Mouse (Mus musculus): ENCODE data around the gene Mgea5.
"Not testable (repeated sequence)": the region's sequence is repeated elsewhere in the genome, so short reads cannot be mapped to it uniquely, and the experiment has no call there.

Gene Mgea5

DNA sequence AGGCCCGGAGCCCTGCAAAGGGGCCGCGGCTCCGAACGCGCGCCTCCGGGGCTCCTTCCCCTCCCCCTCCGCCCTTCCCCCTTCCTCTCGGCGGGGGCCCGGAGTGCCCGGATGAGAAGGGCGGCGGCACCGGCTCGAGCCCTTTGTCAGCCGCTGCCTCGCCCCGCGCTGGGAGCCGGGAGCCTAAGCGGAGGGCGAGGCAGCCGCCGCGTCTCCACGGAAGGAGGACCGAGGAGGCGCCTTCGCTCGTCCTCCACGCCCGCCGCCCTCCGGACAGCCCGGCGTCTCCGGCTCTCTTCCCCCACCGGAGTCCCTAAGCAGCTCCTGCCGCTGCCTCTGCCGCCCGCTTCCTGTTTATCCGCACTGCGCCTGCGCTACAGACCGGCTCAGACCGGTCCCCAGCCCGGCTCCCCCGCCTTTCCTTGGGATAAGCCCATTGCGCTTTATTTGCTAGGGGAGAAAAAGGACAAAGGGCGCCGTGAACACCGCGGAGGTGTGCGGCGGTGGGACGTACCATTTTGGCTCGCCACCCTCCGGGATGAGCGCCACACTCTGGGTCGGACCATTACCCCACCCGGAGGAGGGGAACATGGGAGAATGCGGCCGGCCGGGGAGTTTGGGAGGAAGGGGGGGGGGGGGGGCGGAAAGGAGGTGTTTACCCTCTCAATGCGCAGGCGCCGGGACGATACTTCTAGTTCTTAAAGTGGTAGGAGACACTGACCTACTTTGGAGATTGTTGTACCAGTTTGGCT is at the start of gene Mgea5:
TSS of gene Mgea5 (minus strand) at position 657 of the 752 bp plus-strand sequence.
- peak; percentile 97 for DNase-seq (ENCODE audit: low spot score)

DNA sequence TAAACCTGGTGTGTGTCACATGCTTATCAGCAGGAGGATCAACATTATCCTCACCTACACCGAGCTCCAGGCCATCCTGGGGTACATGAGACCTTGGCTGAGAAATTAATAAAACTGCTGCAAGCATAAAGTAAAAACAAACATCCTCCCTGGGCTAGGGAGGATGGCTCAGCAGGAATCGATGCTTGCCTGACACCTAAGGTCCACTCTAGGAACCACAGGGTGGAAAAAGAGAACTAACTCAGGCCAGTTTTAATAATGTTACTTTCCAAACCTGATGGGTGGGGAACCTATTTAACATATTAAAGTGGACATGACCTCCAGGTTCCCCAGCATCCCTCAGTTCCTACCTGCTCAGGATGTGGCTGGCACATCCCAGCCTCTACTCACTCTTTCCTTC is 47.0 kb upstream of the Mgea5 start:
- DNase-seq (ENCODE audit: low spot score) = no peak

DNA sequence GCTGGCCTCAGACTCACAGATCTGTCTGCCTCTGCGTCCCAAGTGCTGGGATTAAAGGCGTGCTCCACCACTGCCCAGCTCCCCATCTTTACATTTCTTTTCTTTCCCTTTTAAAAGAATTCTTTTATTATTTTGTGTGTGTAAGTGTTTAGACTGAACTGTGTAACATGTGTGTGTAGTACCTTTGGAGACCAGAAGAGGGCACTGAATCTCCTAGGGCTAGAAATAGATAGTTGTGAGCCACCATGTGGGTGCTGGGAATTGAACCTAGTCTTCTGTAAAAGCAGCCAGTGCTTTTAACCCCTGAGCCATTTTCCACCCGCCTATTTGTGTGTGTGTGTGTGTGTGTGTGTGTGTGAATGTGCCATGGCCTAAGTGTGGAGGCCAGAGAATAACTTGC is 44.1 kb upstream of the Mgea5 start:
- DNase-seq (ENCODE audit: low spot score) = no peak

DNA sequence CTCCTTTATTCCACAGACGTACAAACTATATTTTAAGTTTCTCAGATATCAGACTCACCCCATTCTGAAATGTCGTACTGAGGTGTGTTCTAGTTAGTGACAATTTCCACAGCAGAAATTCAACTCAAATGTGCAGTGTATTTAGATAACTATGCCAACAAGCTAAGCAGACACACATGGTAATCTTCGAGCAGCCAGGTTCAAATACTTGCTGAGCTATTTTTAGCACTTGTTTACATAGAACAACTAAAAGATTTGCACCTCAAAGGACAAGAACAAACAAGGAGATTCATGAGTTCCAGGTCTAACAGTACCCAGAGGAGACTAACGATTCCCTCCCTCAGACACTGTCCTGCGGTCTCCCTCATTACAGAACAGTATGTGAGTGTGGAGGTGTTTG is 43.5 kb upstream of the Mgea5 start:
- no peak for DNase-seq (ENCODE audit: low spot score)

DNA sequence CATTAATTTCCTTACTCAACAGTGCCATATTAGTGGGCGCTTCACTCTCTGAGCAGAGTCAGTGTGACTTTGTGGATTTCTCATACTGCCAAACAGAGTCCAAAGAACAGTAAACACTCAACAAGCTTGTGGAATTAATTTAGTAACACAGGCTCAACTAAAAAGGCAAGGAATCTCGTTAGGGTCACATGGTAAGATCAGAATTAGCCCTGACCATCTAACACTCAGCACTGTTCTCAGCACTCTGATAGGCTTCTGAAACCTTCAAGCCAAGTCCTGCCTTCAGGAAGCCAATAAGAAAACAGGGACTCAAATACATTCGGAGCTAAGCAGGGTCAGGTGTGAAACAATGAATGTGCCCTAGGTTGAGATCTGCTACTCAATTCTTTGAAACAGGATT is 42.5 kb upstream of the Mgea5 start:
- DNase-seq (ENCODE audit: low spot score) = no peak

DNA sequence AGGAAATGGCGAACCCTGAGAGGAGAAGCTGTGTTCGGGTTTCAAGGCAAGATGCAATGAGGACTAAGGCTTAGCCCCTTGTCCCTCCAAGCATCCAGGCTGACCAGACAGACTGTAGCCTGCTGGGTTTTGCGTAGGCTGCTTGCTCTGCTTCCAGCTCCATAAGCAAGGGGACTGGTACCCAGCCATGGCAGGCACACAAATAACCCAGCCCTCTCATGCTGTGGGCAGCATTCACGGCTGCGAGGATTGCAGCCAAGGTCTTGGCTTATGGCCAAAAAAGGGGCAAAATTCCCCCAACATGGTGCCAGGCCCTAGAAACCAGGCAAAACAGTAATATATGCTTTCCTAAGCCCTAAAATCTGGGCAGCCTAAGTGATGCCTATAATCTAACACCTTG is 38.2 kb upstream of the Mgea5 start:
- DNase-seq (ENCODE audit: low spot score) = no peak

DNA sequence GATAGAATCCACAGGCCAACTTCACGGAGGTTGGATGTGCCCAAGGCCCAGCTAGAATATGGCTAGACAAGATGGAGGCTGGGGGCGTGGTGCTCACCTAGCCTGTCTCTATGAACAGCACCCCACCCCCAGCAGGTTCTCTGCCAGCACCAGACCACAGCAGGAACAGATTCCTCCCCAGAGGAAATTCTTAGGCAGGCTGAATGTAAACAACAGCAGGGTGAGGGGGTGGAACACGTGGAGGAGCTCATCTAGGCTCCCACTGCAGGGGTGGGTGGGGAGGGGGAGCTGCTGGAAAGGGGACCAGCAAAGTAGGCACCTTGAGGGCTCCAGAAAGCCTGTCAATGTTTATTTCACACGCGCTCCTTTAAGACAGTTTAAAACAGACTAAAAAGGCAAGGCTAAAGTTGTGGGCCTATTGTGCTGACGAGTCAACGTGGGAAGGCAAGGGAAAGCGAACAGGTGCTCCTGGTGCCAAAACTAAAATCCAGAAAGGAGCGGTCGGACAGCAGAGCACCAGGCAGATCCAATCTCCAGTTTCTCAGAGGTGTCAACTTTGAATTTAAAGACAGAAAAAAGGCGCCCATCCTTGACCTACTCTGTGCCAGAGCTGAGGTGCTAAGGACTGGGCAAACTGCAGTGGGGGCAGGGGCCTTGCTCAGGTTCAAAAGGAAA is 34.3 kb upstream of the Mgea5 start:
- no peak for DNase-seq (ENCODE audit: low spot score)

DNA sequence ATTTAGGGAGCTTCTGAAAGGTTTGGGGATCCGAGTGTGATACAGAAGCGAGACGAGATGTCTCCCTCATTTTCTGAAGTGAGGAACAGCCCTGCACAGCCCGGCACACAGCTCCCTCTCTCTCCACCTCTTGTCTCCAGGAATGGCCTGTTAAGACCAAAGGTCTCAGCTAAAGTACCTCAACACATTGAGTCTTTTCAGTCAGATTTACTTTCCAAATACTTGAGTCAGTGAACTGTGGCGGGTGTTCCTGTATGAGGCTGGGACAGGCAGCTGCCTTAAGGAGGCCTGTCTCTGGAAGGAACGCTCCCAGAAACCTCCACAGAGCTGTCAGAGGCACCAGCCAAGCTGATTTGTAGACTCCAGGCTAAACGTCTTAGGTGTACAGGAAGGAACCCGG is 33.1 kb upstream of the Mgea5 start:
- no peak for DNase-seq (ENCODE audit: low spot score)

DNA sequence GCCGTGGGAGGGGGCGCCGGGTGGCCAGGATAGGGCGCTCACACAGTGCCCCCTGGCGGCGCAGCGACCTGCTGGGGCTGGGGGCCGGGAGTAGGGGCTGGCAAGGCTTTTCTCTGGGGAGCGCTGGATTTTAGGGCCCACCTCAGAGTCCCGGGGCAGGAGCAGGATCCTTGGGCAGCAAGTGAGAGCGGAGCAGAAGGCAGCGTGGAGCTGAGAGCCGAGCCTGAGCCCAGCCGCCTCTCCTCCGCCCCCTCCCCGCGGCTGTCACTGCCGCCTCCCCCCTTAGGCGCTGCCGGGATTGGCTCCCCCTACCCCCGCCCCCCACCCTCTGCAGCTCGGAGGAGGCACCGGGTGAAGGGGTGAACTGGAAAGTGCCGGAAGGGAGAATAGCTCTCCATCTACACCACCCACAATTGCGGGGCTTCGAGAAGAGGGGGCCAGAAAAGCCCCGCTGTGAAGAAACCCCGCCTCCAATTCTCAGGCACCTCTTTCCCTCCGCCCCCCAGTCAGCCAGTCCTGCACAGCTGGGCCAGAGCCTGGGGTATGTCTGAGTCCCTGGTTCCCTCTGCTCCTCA is 32.3 kb upstream of the Mgea5 start, which contains the start of gene Kcnip2:
TSS of gene Kcnip2 (minus strand) at position 231 of the 575 bp plus-strand sequence.
- DNase-seq (ENCODE audit: low spot score) = peak; percentile 76

DNA sequence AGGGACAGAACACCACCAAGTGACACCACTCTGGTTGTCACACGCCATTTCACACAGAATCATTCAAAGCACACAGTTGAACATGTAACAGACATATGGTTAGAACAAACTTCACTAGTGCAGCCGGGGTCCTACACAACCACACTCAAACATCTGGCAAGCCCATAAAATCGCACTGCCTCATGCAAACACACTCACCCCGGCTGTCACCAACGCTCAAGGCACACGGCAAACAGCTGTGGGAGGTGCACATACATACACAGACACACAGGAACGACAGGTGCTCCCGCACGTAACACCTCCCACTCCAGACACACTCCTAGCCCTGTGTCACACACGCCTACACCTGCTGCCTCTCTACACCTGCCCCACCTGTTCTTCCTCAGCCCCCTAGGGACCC is 31.5 kb upstream of the Mgea5 start:
- no peak for DNase-seq (ENCODE audit: low spot score)

DNA sequence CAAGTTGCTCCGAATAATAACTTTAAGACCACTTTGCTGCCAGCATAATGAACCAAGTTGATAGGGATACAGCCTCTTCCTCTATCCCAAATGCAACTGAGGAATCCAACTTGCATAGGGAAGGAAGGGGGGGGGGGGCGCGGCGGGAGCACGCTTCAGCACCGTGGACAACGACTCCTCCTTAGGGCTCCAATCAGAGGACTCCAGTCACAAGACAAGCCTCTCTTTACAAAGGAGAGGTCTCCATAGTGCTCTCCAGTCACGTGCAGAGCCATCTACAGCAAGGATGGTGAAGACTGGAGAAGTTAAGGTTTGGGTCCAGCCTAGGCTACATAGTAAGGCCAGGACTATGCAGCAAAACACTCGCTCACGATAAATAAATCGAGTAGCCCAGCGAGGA is 30.2 kb upstream of the Mgea5 start:
- DNase-seq (ENCODE audit: low spot score) = no peak

DNA sequence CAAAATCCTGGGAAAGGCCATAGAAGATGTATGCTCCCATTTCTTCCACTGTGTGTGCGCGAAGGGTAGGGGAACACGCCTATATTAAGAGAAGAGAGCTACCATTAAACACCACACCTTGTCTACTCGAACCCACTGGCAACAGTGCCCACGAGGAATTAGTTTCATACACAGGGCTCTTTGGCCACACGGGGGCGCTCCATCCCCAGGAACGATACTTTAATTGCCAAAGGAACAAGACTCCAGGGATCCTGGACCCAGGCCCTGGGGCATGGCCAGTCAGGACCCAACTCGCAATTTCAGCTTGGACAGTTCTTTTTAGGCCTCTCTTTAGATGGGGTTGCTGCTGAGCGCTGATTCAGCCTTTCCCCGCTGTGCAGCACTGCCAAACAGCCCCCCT is 29.6 kb upstream of the Mgea5 start:
- DNase-seq (ENCODE audit: low spot score) = peak; percentile 95

DNA sequence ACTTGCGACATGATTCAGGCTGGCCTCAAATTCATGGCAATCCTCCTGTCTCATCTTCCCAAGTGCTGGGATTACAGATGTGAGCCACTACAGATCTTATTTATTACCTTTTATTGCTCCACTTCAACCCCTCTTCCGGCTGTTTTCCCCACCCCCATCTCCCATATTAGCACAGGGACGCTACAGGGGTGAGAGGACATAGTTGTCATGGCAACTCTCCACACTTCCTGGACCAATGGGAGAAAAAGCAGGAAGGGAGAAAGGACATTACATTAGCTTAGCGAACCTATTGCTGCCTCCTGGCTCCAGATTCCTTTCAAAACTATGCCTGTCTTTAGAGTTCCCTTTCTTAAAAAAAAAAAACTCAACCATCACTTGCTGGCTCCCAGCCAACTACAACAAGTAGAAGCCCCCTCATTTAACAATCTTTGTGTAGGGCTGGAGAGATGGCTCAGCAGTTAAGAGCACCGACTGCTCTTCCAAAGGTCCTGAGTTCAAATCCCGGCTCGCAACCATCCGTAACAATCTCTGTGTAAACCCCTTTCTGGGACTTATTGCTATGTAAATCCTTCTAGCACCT is 29.1 kb upstream of the Mgea5 start:
- DNase-seq (ENCODE audit: low spot score) = no peak

DNA sequence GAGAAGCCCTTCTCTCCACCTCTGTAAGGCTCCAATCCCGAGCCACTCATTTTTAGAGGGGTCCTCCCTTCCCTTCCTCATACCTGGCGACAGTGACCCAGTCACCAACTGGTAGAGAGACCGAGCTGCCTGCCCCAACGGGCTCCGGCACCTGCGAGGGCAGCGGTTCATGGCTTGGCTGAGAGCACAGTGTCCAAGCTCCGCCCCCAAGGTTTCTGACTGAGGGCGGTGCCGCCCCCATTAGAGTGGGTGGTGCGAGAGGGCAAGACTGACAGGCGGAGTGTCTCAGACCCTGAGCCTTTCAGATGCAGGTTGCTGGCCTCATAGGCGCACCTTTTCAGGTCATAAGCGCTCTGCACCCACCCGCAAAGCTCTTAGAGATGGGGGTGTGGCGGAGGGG is 28.5 kb upstream of the Mgea5 start:
- peak; percentile 69 for DNase-seq (ENCODE audit: low spot score)

DNA sequence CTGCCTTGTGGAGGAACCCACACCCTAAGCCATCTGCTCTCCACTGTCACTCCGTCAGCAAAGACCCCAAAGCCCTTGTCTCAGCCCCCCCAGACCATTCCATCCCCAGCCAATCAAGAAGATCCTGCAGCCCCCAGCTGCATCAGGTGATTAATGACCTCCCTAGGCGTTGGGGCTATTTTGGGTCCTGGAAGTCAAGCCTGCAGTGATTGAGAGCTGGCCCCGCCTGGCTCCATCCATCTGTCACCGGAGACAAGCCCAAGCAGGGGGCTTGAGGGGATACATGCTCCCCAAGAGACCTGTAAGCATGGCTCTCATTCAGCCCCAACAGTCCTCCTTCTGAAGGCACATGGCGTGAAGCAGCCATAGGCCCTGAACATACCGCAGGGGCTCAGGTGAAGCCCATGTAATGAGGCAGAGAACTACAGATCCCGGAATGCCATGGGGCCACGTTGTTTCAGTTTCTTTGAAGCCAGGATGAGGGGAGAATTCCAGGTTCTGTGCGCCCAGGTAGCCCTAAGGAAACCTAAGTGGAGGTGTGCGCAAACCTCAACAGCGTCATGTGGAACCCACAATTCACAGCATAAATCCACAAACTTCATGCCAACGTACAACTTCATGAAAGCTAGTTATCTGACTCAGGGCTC is 27.5 kb upstream of the Mgea5 start:
- DNase-seq (ENCODE audit: low spot score) = no peak

DNA sequence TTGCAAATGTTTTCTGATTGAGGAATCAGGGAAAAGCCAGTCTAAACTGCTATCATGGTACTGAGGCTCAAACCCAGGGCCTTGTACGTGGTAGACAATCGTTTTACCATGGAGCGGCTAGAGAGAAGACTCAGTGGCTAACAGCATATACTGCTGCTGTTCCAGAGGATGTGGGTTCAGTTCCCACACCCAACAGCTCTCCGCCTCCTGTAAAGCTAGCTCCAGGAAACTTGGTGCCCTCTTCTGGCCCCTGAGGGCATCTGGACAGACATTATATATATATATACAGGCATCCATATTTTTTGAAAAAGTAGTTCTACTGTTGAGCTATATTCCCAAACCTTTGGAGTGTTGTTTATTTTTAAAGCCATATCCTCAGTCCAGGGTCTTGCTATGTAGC is 24.1 kb upstream of the Mgea5 start:
- no peak for DNase-seq (ENCODE audit: low spot score)

DNA sequence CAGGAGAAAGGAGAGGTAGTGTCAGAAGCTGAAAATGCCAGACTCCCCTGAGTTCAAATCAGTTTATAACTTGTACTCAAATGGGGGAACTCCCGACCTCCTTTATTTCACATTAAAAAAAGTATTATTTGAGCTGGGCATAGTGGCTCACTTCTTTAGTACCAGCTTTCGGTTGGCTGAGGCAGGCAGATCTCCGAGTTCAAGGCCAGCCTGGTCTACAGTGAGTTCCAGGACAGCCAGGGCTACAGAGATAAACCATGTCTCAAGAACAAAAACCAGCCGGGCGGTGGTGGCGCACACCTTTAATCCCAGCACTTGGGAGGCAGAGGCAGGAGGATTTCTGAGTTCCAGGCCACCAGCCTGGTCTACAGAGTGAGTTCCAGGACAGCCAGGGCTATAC is 22.2 kb upstream of the Mgea5 start:
- not testable (repeated sequence) for DNase-seq (ENCODE audit: low spot score)

DNA sequence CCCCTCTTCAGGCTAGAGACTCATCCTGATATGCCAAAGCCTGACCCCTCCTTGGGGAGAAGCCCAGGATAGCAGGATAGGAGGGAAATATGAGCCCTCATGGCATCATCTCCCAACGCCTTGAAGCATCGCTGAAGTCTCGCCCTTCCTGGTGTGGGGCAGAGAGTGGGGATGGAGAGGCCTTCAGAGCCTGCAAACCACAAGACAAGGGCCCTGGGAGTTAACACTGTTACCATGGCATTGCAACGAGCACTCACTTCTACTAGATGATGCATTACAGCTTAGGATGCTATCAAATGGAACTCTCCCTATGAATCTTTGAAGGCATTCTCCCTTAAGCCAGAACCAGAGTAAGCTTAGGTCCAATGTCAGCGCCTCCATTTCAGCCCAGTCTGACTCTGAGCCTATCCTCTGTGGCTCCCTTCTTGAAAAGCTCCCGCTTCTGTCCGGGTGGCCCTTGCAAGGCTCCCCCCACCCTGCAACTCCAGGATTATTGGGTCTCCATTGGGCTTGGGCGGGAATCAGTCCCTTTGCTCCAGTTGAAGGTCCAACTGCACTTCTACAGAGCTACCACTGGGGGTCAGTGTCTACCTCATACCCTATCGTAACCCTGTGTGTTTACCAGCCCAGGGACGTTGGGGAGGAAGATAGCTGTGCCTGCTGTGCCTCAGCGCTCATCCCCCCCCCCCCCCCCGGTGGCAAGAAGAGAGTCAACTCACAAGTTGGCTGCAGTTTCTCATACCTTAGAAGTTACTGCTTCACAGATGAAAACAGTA is 21.1 kb upstream of the Mgea5 start:
- DNase-seq (ENCODE audit: low spot score) = no peak

DNA sequence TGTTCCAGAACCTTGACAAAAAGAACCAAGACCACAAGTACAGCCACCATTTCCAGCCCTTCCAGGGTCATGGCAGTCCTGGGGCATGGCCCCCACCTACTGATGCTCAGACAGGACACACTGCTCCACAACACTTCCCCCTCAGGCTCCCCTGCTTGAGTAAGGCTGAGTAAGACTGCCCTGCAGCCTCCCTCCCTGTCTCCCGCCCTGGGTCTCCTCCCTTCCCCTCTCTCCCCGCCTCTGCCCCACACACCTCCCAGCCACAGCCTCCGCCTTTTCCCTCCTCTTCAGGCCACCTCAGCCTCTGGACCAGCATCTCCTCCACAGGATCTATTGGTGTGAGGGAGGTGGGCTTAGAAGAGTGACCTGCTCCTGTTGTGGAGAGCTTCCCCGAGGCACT is 19.8 kb upstream of the Mgea5 start:
- no peak for DNase-seq (ENCODE audit: low spot score)

DNA sequence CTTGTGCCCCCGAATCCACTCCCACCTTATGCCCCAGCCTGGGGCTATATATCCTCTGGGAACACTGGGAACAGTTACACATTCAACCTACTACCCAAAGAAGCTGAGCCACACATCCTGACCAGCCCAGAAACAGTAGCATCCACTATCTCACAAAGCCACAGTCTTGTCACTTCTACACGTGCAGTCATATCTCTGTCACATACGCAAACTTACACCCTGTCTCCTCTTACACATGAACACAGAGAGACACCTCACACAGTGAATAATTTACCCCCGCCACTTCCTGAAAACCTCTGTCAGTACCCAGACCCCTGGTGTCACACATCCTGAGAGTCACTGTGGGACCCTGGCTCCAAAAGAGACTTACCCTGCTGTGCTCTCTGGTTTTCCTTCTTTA is 19.1 kb upstream of the Mgea5 start:
- DNase-seq (ENCODE audit: low spot score) = no peak

DNA sequence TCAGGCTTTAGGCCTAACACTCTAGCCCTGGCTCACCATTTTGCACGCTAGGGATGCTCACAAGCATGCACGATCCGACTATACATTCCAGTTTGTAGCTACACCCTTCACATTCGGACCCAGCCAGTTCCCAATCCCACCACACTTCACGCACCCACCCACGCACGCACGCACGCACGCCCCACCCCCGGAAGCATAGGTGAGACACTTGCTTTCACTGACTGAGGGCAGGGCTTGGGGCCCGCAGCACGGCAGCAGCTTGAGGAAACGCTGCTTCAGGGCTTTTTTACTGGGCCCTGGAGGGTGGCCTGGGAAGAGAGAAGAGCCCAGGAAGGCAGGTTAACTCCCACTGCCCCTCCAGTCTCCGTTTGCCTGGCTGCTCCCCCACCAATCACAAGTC is 13.2 kb upstream of the Mgea5 start:
- no peak for DNase-seq (ENCODE audit: low spot score)

DNA sequence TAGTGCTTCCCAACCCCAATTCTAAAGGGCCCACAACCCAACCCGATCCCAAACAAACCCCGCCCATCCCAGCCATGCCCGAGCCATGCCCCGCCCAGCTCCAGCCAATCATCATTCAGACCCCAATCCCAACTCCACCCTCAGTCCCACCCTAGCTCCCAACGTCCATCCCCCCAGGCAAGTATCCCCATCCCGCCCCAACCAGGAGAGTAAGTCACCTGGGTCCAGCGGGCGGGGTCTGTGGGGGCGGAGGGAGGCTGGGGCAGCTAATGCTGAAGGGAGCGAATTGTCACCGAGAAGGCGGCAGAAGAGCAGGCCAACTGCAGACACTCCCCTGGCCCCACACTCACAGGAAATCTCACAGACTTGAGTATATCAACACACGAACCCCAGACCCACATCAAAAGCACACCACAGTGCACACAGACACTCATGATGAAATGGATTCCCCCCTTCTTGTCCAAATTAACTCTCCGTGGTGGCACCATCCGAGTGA is 12.5 kb upstream of the Mgea5 start:
- DNase-seq (ENCODE audit: low spot score) = peak; percentile 61
